Mouse (Mus musculus) left cerebral cortex, postnatal 36 days (tissue): ENCODE measurements around the gene Olfr521. TPM values are rescaled to one million over a fixed set of nuclear protein-coding genes. Genes with fewer than 3 reads are reported as not detected.
"Not testable (repeated sequence)": the region's sequence is repeated elsewhere in the genome, so short reads cannot be mapped to it uniquely, and the experiment has no call there.

ENCODE experiments used
- DNase-seq, 2 experiments: peaks; one replicate each; pipeline ENCODE4 v3.0.0; 2021 to 2022; ENCODE audit warnings: low spot score in 2 of 2, mixed read lengths in 1 of 2
- intact Hi-C: fragments of 180-260 bp; cut with DNase I; formaldehyde crosslinking; loops from one replicate; pipeline ENCODE4 v1.15.1; 2025
- total RNA-seq, 2 experiments: library from RNA; stranded (reverse); gene quantifications; 2 replicates each; pipeline ENCODE4 v1.2.3; 2021

Gene Olfr521
- total RNA-seq, 2 experiments from 2014 or later: not detected

- intact Hi-C loops: no loop called here
- no peak for DNase-seq
Measured at GRCm38 (mm10) chr7:99803535-99803934, 40.2 kb downstream of the Olfr521 start.

GRCm38 (mm10) chr7:99804033-99804432 is 40.7 kb downstream of the Olfr521 start:
- DNase-seq, intact Hi-C loops: not testable (repeated sequence)

- intact Hi-C loops: no loop called here
- no peak for DNase-seq
Measured at GRCm38 (mm10) chr7:99805340-99805739, 42.0 kb downstream of the Olfr521 start.

GRCm38 (mm10) chr7:99807043-99807442 is 43.7 kb downstream of the Olfr521 start:
- DNase-seq, intact Hi-C loops: not testable (repeated sequence)

GRCm38 (mm10) chr7:99810814-99811213 is 47.5 kb downstream of the Olfr521 start:
- no peak for DNase-seq
- intact Hi-C loops: no loop called here

GRCm38 (mm10) chr7:99811661-99812060 is 48.4 kb downstream of the Olfr521 start:
- intact Hi-C loops: no loop called here
- DNase-seq: no peak

- intact Hi-C loops: no loop called here
- DNase-seq: peak in 1 of 2 experiments; percentile 13
Measured at GRCm38 (mm10) chr7:99813394-99813793, 50.1 kb downstream of the Olfr521 start.

GRCm38 (mm10) chr7:99818181-99818725 is 54.9 kb downstream of the Olfr521 start:
- intact Hi-C loops, DNase-seq: not testable (repeated sequence)

Other genes starting within 250 kb of the Olfr521 start
- 100 to 1,000 TPM; 189 to 196 TPM for gene Arrb1, start 228.0 kb upstream of the Olfr521 start, total RNA-seq
- gene Tpbgl, start 136.4 kb upstream of the Olfr521 start, total RNA-seq: 1 to 10 TPM; 3.2 to 4.2 TPM
- gene Slco2b1, start 52.2 kb upstream of the Olfr521 start, total RNA-seq: 10 to 100 TPM; 11.7 to 14.2 TPM
- gene Olfr520, start 33.2 kb upstream of the Olfr521 start, total RNA-seq: not detected
- 1 to 10 TPM; 2.4 to 3.6 TPM for gene Neu3, start 64.9 kb downstream of the Olfr521 start, total RNA-seq
- 1 to 10 TPM; 1.1 to 1.6 TPM for gene Xrra1, start 95.6 kb downstream of the Olfr521 start, total RNA-seq
- gene Spcs2, start 100.0 kb downstream of the Olfr521 start, total RNA-seq: 10 to 100 TPM; 85.6 to 90.2 TPM
- 10 to 100 TPM; 49.1 to 49.3 TPM for gene Rnf169, start 216.9 kb downstream of the Olfr521 start, total RNA-seq
- under 1 TPM in 1 of 2 experiments, not detected in 1; 0.70 TPM for gene Chrdl2, start 242.7 kb downstream of the Olfr521 start, total RNA-seq